Mouse (Mus musculus) CH12.LX (cell line): ENCODE results near the gene Fam13a.

Experiments used
- CTCF ChIP-seq, 2 experiments: IDR thresholded peaks in 1 of 2; conservative IDR thresholded peaks in 1 of 2; 2 replicates each; pipeline ENCODE4 v1.5.1; 2011 to 2012; ENCODE audit warnings: low read depth in 2 of 2, low read length in 2 of 2, improper control_type of control experiment in 1 of 2, inconsistent platforms in 1 of 2, mild to moderate bottlenecking in 1 of 2, moderate library complexity in 1 of 2
- ETS1 ChIP-seq: conservative IDR thresholded peaks from 2 replicates; pipeline ENCODE4 v1.6.1; 2012; ENCODE audit warnings: low read depth, mild to moderate bottlenecking, inconsistent platforms, low read length, improper control_type of control experiment, moderate library complexity
- KAT2A ChIP-seq: IDR thresholded peaks from 2 replicates; pipeline ENCODE4 v1.6.1; 2012; ENCODE audit warnings: low read length, improper control_type of control experiment, inconsistent platforms; ENCODE audit not compliant: insufficient replicate concordance
- MAX ChIP-seq: IDR thresholded peaks from 2 replicates; pipeline ENCODE4 v1.6.1; 2011; ENCODE audit warnings: low read length, improper control_type of control experiment
- NELFE ChIP-seq: IDR thresholded peaks from 2 replicates; pipeline ENCODE4 v1.6.1; 2011; ENCODE audit warnings: low read depth, low read length, improper control_type of control experiment
- POLR2A ChIP-seq: IDR thresholded peaks from 2 replicates; pipeline ENCODE4 v1.6.1; 2011; ENCODE audit warnings: low read depth, mild to moderate bottlenecking, improper control_type of control experiment, low read length
- POLR2AphosphoS2 ChIP-seq: IDR thresholded peaks from 2 replicates; pipeline ENCODE4 v1.6.1; 2011; ENCODE audit warnings: low read depth, low read length, improper control_type of control experiment
- TBP ChIP-seq: conservative IDR thresholded peaks from 2 replicates; pipeline ENCODE4 v1.6.1; 2011; ENCODE audit warnings: low read depth, low read length, improper control_type of control experiment
- USF1 ChIP-seq: IDR thresholded peaks from 2 replicates; pipeline ENCODE4 v1.6.1; 2014; ENCODE audit warnings: low read depth, mild to moderate bottlenecking, inconsistent platforms, low read length, improper control_type of control experiment
- USF2 ChIP-seq: conservative IDR thresholded peaks from 2 replicates; pipeline ENCODE4 v1.6.1; 2011; ENCODE audit warnings: low read depth, low read length, improper control_type of control experiment
- ZC3H11A ChIP-seq: IDR thresholded peaks from 2 replicates; pipeline ENCODE4 v1.6.1; 2012; ENCODE audit warnings: low read depth, mild to moderate bottlenecking, inconsistent platforms, low read length, improper control_type of control experiment

- TF ChIP-seq USF1 = no peak
- no peak for TF ChIP-seq CTCF (conservative IDR thresholded peaks at IDR 0.05 in 1 of 2, IDR thresholded peaks at IDR 0.05 in 1 of 2; ENCODE audit: low read depth in 2 of 2, low read length in 2 of 2)
- no peak for TF ChIP-seq USF2
- no peak for TF ChIP-seq POLR2A
- no peak for TF ChIP-seq ZC3H11A
- no peak for TF ChIP-seq ETS1
- no peak for TF ChIP-seq MAX
- no peak for TF ChIP-seq KAT2A
- no peak for TF ChIP-seq NELFE
- no peak for TF ChIP-seq POLR2AphosphoS2
- TF ChIP-seq TBP = no peak
Measured at GRCm38 (mm10) chr6:58913551-58913950, 110.8 kb downstream of the Fam13a start.
